Mouse (Mus musculus): ENCODE data around the gene Trabd2b. TPM values are rescaled to one million over a fixed set of nuclear protein-coding genes. Genes with fewer than 3 reads are reported as not detected.

Gene Trabd2b
- polyA plus RNA-seq (2014; fragmentation: Nextera tagmentation; extraction: Ambion mirVana): 0.37 and 0.41 TPM in 2 replicates

DNA sequence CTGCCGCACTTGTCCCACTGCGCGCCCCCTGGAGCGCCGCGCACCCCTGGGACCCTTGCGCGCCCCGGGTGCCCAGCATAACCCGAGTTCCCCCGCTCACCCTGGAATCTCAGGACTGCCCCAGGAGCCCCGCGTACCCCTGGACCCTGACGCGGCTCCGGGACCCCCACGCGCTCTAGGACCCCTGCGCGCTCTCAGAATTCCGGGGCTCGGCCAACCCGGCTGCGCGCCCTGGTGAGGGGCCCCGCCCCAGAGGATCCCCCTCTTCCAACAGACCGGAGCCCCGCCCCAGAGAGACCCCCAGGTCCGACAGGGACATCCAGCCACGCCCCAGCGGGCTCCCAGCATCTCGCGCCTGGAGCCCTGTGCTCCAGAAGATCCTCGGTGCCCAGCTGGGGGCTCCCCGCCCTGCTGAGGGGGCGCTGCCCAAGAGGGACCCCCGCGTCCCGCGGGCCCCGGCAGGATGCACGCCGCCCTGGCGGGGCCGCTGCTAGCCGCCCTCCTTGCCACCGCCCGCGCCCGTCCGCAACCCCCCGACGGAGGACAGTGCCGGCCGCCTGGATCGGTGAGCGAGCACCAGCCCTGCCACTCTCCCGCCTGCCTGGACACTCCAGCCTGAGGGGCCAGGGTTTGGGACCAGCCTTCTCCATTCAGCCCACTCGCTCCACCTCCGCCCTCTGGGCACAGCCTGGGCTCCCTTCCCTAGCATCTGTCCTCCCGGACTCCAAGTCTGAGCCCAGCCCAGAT lies at the start of gene Trabd2b:
Gene Trabd2b, plus strand, starts transcription at position 370 of the 747 bp plus-strand sequence.
- H3K9ac ChIP-seq (ENCODE audit: low read length): peak within 1 kb of the TSS; percentile 68
- peak within 1 kb of the TSS; percentile 99 for H3K4me2 ChIP-seq (ENCODE audit: low read length)
- peaks cover 16% of the 10 kb centered on the region; the same call in 1 of the 2 replicates for H3K27me3 ChIP-seq (replicated peaks; ENCODE audit: control insufficient read depth, insufficient read depth, low read length)
- WGBS: under 1% methylated on average over 57 of the region's 61 CpGs
- peaks cover 4% of the 10 kb centered on the region; the same call in 1 of the 2 replicates for H3K4me1 ChIP-seq (ENCODE audit: control insufficient read depth, insufficient read depth, low read length)
- DNase-seq (ENCODE audit: low spot score) (peak; percentile 27), ATAC-seq (peak; percentile 59)
- H3K9me3 ChIP-seq (replicated peaks; ENCODE audit: control insufficient read depth, low read length): no peaks in the 10 kb centered on the region
- H3K27ac ChIP-seq (ENCODE audit: low read depth, low read length): peak within 1 kb of the TSS; percentile 76
- H3K36me3 ChIP-seq (ENCODE audit: control insufficient read depth, insufficient read depth, low read length): no peaks in the 10 kb centered on the region
- H3K4me3 ChIP-seq (ENCODE audit: low read depth, low read length): peak within 1 kb of the TSS; percentile 65

GRCm38 (mm10) chr4:114357420-114357819 lies 49.1 kb upstream of the Trabd2b start:
- ATAC-seq (no peak), DNase-seq (ENCODE audit: low spot score) (no peak)
- Histone ChIP-seq H3K9ac (ENCODE audit: low read length) (no peak overlapping the region), H3K36me3 (ENCODE audit: control insufficient read depth, insufficient read depth, low read length) (no peaks in the 10 kb centered on the region), H3K27ac (ENCODE audit: low read depth, low read length) (no peak overlapping the region), H3K27me3 (replicated peaks; ENCODE audit: control insufficient read depth, insufficient read depth, low read length) (no peaks in the 10 kb centered on the region), H3K4me1 (ENCODE audit: control insufficient read depth, insufficient read depth, low read length) (no peaks in the 10 kb centered on the region), H3K4me3 (ENCODE audit: low read depth, low read length) (no peak overlapping the region), H3K4me2 (ENCODE audit: low read length) (no peak overlapping the region), H3K9me3 (replicated peaks; ENCODE audit: control insufficient read depth, low read length) (no peaks in the 10 kb centered on the region)
- 83% methylated on average over 4 of the region's 4 CpGs for WGBS

DNA sequence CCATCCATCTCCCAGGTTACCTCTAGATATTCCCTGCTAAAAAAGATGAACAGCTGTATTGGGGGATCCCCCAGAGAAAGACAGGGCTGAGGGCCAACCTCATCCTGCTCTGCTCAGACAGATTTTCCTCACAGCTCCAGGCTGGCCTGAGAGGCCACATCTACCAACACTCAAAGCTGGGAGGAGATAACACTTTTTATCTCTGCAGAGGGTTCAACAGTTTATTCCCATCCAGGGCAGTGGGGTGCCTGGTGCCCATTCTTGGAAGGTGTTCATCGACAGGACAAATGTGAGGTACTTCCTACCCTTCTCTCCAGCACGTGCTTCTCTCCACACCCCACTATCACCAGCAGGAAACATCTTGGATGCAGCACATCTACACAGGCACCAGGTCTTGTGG lies 47.6 kb upstream of the Trabd2b start:
- ATAC-seq (no peak), DNase-seq (ENCODE audit: low spot score) (no peak)
- Histone ChIP-seq H3K4me1 (ENCODE audit: control insufficient read depth, insufficient read depth, low read length) (no peaks in the 10 kb centered on the region), H3K9me3 (replicated peaks; ENCODE audit: control insufficient read depth, low read length) (no peaks in the 10 kb centered on the region), H3K4me2 (ENCODE audit: low read length) (no peak overlapping the region), H3K27me3 (replicated peaks; ENCODE audit: control insufficient read depth, insufficient read depth, low read length) (no peaks in the 10 kb centered on the region), H3K27ac (ENCODE audit: low read depth, low read length) (no peak overlapping the region), H3K36me3 (ENCODE audit: control insufficient read depth, insufficient read depth, low read length) (no peaks in the 10 kb centered on the region), H3K9ac (ENCODE audit: low read length) (no peak overlapping the region), H3K4me3 (ENCODE audit: low read depth, low read length) (no peak overlapping the region)
- 93% methylated on average over 2 of the region's 2 CpGs for WGBS

DNA sequence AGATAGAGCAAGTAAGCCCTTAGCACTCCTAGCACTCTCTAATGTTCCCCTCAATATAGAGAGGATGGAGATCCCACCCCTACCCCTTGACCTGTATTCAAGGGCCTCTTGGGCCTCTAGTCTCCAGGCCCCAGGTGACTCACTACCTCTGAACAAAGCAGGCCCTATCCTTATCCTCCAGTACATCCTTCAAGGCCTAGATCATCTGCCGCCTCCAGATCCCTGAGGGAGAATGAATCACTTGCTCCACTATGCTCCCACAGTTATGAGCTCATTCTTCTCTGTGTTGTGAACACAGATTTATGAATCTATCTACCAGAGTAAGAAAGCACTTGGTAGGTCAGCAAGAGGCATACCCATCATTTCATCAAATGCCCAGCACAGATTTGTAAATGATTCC lies 46.7 kb upstream of the Trabd2b start:
- Histone ChIP-seq H3K4me1 (ENCODE audit: control insufficient read depth, insufficient read depth, low read length) (no peaks in the 10 kb centered on the region), H3K9me3 (replicated peaks; ENCODE audit: control insufficient read depth, low read length) (no peaks in the 10 kb centered on the region), H3K36me3 (ENCODE audit: control insufficient read depth, insufficient read depth, low read length) (no peaks in the 10 kb centered on the region), H3K27me3 (replicated peaks; ENCODE audit: control insufficient read depth, insufficient read depth, low read length) (no peaks in the 10 kb centered on the region), H3K9ac (ENCODE audit: low read length) (no peak overlapping the region), H3K4me3 (ENCODE audit: low read depth, low read length) (no peak overlapping the region), H3K4me2 (ENCODE audit: low read length) (no peak overlapping the region), H3K27ac (ENCODE audit: low read depth, low read length) (no peak overlapping the region)
- WGBS: 91% methylated on average over 1 of the region's 1 CpGs
- ATAC-seq (no peak), DNase-seq (ENCODE audit: low spot score) (no peak)

DNA sequence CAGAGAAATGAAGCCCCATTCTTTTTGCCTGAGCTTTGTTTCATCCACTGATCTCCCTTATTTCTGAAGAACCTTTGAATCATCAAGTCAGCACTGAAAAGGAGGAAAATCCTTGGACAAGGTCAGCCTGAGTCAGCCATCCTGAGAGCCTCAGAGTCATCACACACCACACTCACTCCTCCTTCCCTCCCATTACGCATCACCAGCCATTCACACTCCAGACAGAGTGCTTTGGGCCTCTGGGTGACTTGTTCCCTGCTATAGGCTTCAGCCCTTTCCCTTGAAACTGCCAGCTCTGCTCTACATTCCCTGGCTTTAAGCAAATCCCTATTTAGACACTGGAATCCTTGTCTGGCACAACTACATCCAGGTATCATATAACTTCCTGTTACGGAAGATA lies 45.2 kb upstream of the Trabd2b start:
- DNase-seq (ENCODE audit: low spot score) (no peak), ATAC-seq (no peak)
- Histone ChIP-seq H3K9me3 (replicated peaks; ENCODE audit: control insufficient read depth, low read length) (no peaks in the 10 kb centered on the region), H3K4me1 (ENCODE audit: control insufficient read depth, insufficient read depth, low read length) (no peaks in the 10 kb centered on the region), H3K4me3 (ENCODE audit: low read depth, low read length) (no peak overlapping the region), H3K4me2 (ENCODE audit: low read length) (no peak overlapping the region), H3K27me3 (replicated peaks; ENCODE audit: control insufficient read depth, insufficient read depth, low read length) (no peaks in the 10 kb centered on the region), H3K27ac (ENCODE audit: low read depth, low read length) (no peak overlapping the region), H3K9ac (ENCODE audit: low read length) (no peak overlapping the region), H3K36me3 (ENCODE audit: control insufficient read depth, insufficient read depth, low read length) (no peaks in the 10 kb centered on the region)
- 82% methylated on average over 2 of the region's 2 CpGs for WGBS

DNA sequence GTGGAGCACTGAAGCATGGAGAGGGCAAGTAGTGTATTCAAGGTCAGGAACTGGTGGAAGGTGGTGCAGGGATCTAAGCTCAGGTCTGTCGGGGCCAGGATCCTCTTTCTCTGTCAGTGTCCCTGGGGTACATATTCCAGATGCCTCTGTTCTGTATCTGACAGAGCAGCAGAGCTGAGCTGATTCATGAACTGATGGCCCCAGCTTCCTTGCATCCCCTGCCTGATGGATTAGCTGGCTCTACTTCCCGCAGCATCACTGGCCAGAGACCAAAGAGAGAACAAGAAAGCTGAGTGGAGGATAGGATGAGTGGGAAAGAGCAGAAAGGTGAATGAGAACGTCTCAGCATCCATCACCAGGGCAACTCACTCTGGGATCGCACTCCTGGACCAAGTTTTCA lies 41.5 kb upstream of the Trabd2b start:
- no peak overlapping the region for H3K9ac ChIP-seq (ENCODE audit: low read length)
- no peaks in the 10 kb centered on the region for H3K9me3 ChIP-seq (replicated peaks; ENCODE audit: control insufficient read depth, low read length)
- ATAC-seq (no peak), DNase-seq (ENCODE audit: low spot score) (no peak)
- H3K4me1 ChIP-seq (ENCODE audit: control insufficient read depth, insufficient read depth, low read length): no peaks in the 10 kb centered on the region
- WGBS: 75% methylated on average over 4 of the region's 4 CpGs
- H3K27ac ChIP-seq (ENCODE audit: low read depth, low read length): no peak overlapping the region
- no peaks in the 10 kb centered on the region for H3K36me3 ChIP-seq (ENCODE audit: control insufficient read depth, insufficient read depth, low read length)
- no peak overlapping the region for H3K4me3 ChIP-seq (ENCODE audit: low read depth, low read length)
- no peaks in the 10 kb centered on the region for H3K27me3 ChIP-seq (replicated peaks; ENCODE audit: control insufficient read depth, insufficient read depth, low read length)
- H3K4me2 ChIP-seq (ENCODE audit: low read length): no peak overlapping the region

- H3K4me1 ChIP-seq (ENCODE audit: control insufficient read depth, insufficient read depth, low read length): no peaks in the 10 kb centered on the region
- H3K9ac ChIP-seq (ENCODE audit: low read length): no peak overlapping the region
- DNase-seq (ENCODE audit: low spot score): no peak
- no peak for ATAC-seq
- H3K9me3 ChIP-seq (replicated peaks; ENCODE audit: control insufficient read depth, low read length): no peaks in the 10 kb centered on the region
- no peak overlapping the region for H3K4me2 ChIP-seq (ENCODE audit: low read length)
- no peaks in the 10 kb centered on the region for H3K36me3 ChIP-seq (ENCODE audit: control insufficient read depth, insufficient read depth, low read length)
- no peak overlapping the region for H3K27ac ChIP-seq (ENCODE audit: low read depth, low read length)
- no peaks in the 10 kb centered on the region for H3K27me3 ChIP-seq (replicated peaks; ENCODE audit: control insufficient read depth, insufficient read depth, low read length)
- no peak overlapping the region for H3K4me3 ChIP-seq (ENCODE audit: low read depth, low read length)
These were observed 40.9 kb upstream of the Trabd2b start for GRCm38 (mm10) chr4:114365595-114365994.

GRCm38 (mm10) chr4:114367005-114367404 lies 39.5 kb upstream of the Trabd2b start:
- Histone ChIP-seq H3K27ac (ENCODE audit: low read depth, low read length) (no peak overlapping the region), H3K36me3 (ENCODE audit: control insufficient read depth, insufficient read depth, low read length) (no peaks in the 10 kb centered on the region), H3K9ac (ENCODE audit: low read length) (no peak overlapping the region), H3K9me3 (replicated peaks; ENCODE audit: control insufficient read depth, low read length) (no peaks in the 10 kb centered on the region), H3K4me3 (ENCODE audit: low read depth, low read length) (no peak overlapping the region), H3K27me3 (replicated peaks; ENCODE audit: control insufficient read depth, insufficient read depth, low read length) (no peaks in the 10 kb centered on the region), H3K4me1 (ENCODE audit: control insufficient read depth, insufficient read depth, low read length) (no peaks in the 10 kb centered on the region), H3K4me2 (ENCODE audit: low read length) (no peak overlapping the region)
- ATAC-seq (no peak), DNase-seq (ENCODE audit: low spot score) (no peak)
- 68% methylated on average over 2 of the region's 2 CpGs for WGBS

- no peaks in the 10 kb centered on the region for H3K9me3 ChIP-seq (replicated peaks; ENCODE audit: control insufficient read depth, low read length)
- peak; percentile 16 for DNase-seq (ENCODE audit: low spot score)
- no peaks in the 10 kb centered on the region for H3K27me3 ChIP-seq (replicated peaks; ENCODE audit: control insufficient read depth, insufficient read depth, low read length)
- no peaks in the 10 kb centered on the region for H3K36me3 ChIP-seq (ENCODE audit: control insufficient read depth, insufficient read depth, low read length)
- H3K4me1 ChIP-seq (ENCODE audit: control insufficient read depth, insufficient read depth, low read length): no peaks in the 10 kb centered on the region
- no peak overlapping the region for H3K27ac ChIP-seq (ENCODE audit: low read depth, low read length)
- H3K4me2 ChIP-seq (ENCODE audit: low read length): no peak overlapping the region
- 42% methylated on average over 7 of the region's 7 CpGs for WGBS
- ATAC-seq: no peak
- H3K4me3 ChIP-seq (ENCODE audit: low read depth, low read length): no peak overlapping the region
- no peak overlapping the region for H3K9ac ChIP-seq (ENCODE audit: low read length)
These were observed 38.7 kb upstream of the Trabd2b start for GRCm38 (mm10) chr4:114367840-114368239.

All from forebrain, embryonic 14.5 days (tissue).